Mouse (Mus musculus): ENCODE data around the gene Wdr92.

GRCm38 (mm10) chr11:17257443-17257842 is 75.5 kb downstream of the Wdr92 start, which contains the start of gene C1d:
- TF ChIP-seq POLR2A (IDR thresholded peaks at IDR 0.05; ENCODE audit: control insufficient read depth, low read depth, low read length) = peak; percentile 84
- 0 out of 2 replicates have a peak, but pooled peaks have one; percentile 2 for TF ChIP-seq CTCF (IDR thresholded peaks at IDR 0.05; ENCODE audit: control insufficient read depth, insufficient read depth, insufficient replicate concordance, low read depth, low read length)

Measured in testis, adult 2 months (tissue).